Mouse (Mus musculus) layer of hippocampus, postnatal 10 days (tissue): ENCODE results near the gene Car2. TPM values are rescaled to one million over a fixed set of nuclear protein-coding genes. Genes with fewer than 3 reads are reported as not detected.

Experiments used
- DNase-seq, 2 experiments: peaks; one replicate each; pipeline ENCODE4 v3.0.0; 2021; ENCODE audit warnings: low spot score in 2 of 2
- total RNA-seq, 2 experiments: library from RNA; stranded (reverse); gene quantifications; 2 replicates each; pipeline ENCODE4 v1.2.3; 2021

Gene Car2
- total RNA-seq, 2 experiments from 2014 or later: 62.4 to 64.3 TPM

DNA sequence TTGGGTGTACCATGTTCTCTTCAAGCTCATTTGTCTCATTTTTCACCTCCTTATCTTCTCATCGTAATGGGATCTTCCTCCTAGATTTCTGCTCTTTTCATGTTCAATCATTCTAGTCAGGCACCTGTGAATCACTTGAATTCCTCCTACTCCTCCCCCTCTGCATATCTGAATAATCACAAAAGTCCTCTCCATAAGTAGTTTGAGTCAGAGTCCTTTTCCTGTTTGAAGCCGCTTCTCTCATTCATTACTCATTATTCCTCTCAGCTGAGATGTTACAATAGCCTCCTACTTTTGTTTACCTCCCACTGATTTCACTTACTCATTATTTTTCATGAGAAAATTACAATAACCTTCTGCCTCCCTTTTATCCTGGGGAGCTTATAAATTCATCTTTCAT, 31.2 kb downstream of the Car2 start:
- DNase-seq: no peak

DNA sequence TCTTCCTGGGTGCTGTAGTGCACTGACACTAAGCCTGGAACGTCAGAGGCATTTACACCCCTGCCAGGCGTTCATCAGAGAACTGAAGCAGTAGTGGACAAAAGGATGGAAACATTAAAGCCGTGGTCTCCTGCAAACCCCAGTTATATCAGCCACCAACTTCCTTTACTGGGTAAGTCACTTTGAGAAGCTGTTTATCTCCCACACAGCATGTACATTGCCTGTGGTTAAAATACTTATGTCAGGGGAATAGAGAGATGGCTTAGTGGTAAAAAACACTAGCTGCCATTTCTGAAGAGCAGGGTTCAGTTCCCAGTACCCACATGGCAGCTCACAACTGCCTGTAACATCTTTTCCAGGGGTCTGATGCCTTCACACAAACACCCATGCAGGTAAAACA, 58.6 kb downstream of the Car2 start:
- DNase-seq: no peak

DNA sequence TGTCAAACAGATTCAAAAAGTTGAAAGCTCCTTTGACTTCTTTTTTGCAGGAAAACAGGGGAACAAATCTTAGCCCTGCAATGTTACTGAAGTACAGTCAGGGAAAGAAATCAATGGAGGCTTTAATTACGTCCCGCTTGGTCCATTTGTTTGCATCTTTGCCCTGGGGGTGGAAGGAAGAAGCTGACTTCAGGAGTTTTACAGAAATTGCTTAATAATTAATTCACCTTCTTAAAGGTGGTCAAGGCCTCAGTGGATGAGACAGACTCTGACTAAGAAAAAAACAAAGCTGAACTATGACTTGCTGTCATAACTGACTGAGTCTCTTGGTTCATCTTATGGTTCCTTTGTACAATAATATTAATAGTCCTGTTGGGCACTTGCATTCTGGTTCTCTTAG, 59.6 kb downstream of the Car2 start:
- no peak for DNase-seq

- peak; percentile 53 to 56 for DNase-seq
Observed at GRCm38 (mm10) chr3:14948067-14948800, 62.2 kb downstream of the Car2 start.

- DNase-seq: no peak
Observed at GRCm38 (mm10) chr3:14950031-14950430, 64.0 kb downstream of the Car2 start.

Other genes starting within 250 kb of the Car2 start
- under 1 TPM; 0.41 to 0.80 TPM for gene Car13, start 244.5 kb upstream of the Car2 start, total RNA-seq
- gene Car1, start 77.9 kb upstream of the Car2 start, total RNA-seq: not detected
- 1 to 10 TPM; 1.1 to 1.3 TPM for gene Car3, start 22.8 kb upstream of the Car2 start, total RNA-seq